Mouse (Mus musculus) forebrain, embryonic 11.5 days (tissue): ENCODE data around the gene Clec4g. TPM values are rescaled to one million over a fixed set of nuclear protein-coding genes. Genes with fewer than 3 reads are reported as not detected.

ENCODE experiments used
- ATAC-seq: fragments of 200-750 bp; cut with Nextera tagmentation; replicated peaks from 2 replicates; pipeline ENCODE4 v1.8.0; 2017; ENCODE audit warnings: moderate TSS enrichment; ENCODE audit not compliant: low FRiP score
- DNase-seq: peaks from one replicate; pipeline ENCODE4 v3.0.0-alpha.2; 2017; ENCODE audit warnings: low spot score
- H3K27ac ChIP-seq: fragments of 300-500 bp; sonication (generic); 2 replicates; pipeline ENCODE4 v1.5.1; 2014; ENCODE audit warnings: low read depth, low read length
- H3K27me3 ChIP-seq: fragments of 300-500 bp; sonication (generic); 2 replicates; pipeline ENCODE4 v1.6.1; 2014; ENCODE audit warnings: mild to moderate bottlenecking, low read length, mixed read lengths; ENCODE audit not compliant: control insufficient read depth, insufficient read depth
- H3K36me3 ChIP-seq: fragments of 300-500 bp; sonication (generic); 2 replicates; pipeline ENCODE4 v1.6.1; 2014; ENCODE audit warnings: mild to moderate bottlenecking, low read length, moderate library complexity, mixed read lengths; ENCODE audit not compliant: control insufficient read depth, insufficient read depth
- H3K4me1 ChIP-seq: fragments of 300-500 bp; sonication (generic); replicated peaks from 2 replicates; pipeline ENCODE4 v1.6.1; 2014; ENCODE audit warnings: low read length, mixed read lengths; ENCODE audit not compliant: control insufficient read depth, insufficient read depth
- H3K4me2 ChIP-seq: fragments of 300-500 bp; sonication (generic); 2 replicates; pipeline ENCODE4 v1.6.1; 2014; ENCODE audit warnings: low read depth, mild to moderate bottlenecking, low read length, moderate library complexity, mixed read lengths; ENCODE audit not compliant: severe bottlenecking
- H3K4me3 ChIP-seq: fragments of 300-500 bp; sonication (generic); 2 replicates; pipeline ENCODE4 v1.5.1; 2014; ENCODE audit warnings: low read depth, low read length
- H3K9ac ChIP-seq: fragments of 300-500 bp; sonication (generic); 2 replicates; pipeline ENCODE4 v1.6.1; 2014; ENCODE audit warnings: low read length
- H3K9me3 ChIP-seq: fragments of 300-500 bp; sonication (generic); 2 replicates; pipeline ENCODE4 v1.6.1; 2016; ENCODE audit warnings: low read length, mixed read lengths; ENCODE audit not compliant: control insufficient read depth
- WGBS: fragments of 180-500 bp; shearing (Covaris S2); extraction: QIAGEN DNeasy Blood & Tissue Kit; methylation state at CpG from one replicate; pipeline ENCODE4 v1.1.7; 2014; 5-methylcytosine and 5-hydroxymethylcytosine counted together
- polyA plus RNA-seq: library from polyadenylated mRNA; unstranded; fragments of >200 nt; fragmentation: Nextera tagmentation; extraction: Ambion mirVana; gene quantifications from 2 replicates; pipeline ENCODE4 v1.2.1, GENCODE M21; 2014

Gene Clec4g
- polyA plus RNA-seq, 1 experiment from 2014 or later = 0.20 TPM

- Histone ChIP-seq H3K9ac (no peak overlapping the region), H3K4me1 (no peaks in the 10 kb centered on the region), H3K9me3 (no peaks in the 10 kb centered on the region), H3K27me3 (no peaks in the 10 kb centered on the region), H3K4me3 (no peak overlapping the region), H3K27ac (no peak overlapping the region), H3K4me2 (no peak overlapping the region), H3K36me3 (no peaks in the 10 kb centered on the region)
- ATAC-seq = no peak
- DNase-seq = peak; percentile 34
- 70% methylated on average over 5 of the region's 5 CpGs for WGBS
Measured at GRCm38 (mm10) chr8:3685422-3685821, 35.0 kb downstream of the Clec4g start.

GRCm38 (mm10) chr8:3684530-3684929 is 35.9 kb downstream of the Clec4g start:
- Histone ChIP-seq H3K36me3 (peaks cover under 1% of the 10 kb centered on the region; the same call in 1 of the 2 replicates), H3K4me1 (no peaks in the 10 kb centered on the region), H3K9me3 (no peaks in the 10 kb centered on the region), H3K4me2 (no peak overlapping the region), H3K27me3 (no peaks in the 10 kb centered on the region), H3K4me3 (no peak overlapping the region), H3K27ac (no peak overlapping the region), H3K9ac (no peak overlapping the region)
- no peak for DNase-seq
- peak; percentile 45; the same call in 1 of the 2 replicates for ATAC-seq

- Histone ChIP-seq H3K9ac (no peak overlapping the region), H3K27me3 (no peaks in the 10 kb centered on the region), H3K36me3 (peaks cover 7% of the 10 kb centered on the region), H3K4me1 (no peaks in the 10 kb centered on the region), H3K4me3 (no peak overlapping the region), H3K9me3 (no peaks in the 10 kb centered on the region), H3K4me2 (no peak overlapping the region), H3K27ac (no peak overlapping the region)
- WGBS = 84% methylated on average over 6 of the region's 6 CpGs
- no peak for DNase-seq
- no peak for ATAC-seq
Measured at GRCm38 (mm10) chr8:3683408-3684176, 36.9 kb downstream of the Clec4g start.

- Histone ChIP-seq H3K4me1 (peaks cover 3% of the 10 kb centered on the region; the same call in 1 of the 2 replicates), H3K4me2 (no peak overlapping the region), H3K27ac (no peak overlapping the region), H3K9me3 (no peaks in the 10 kb centered on the region), H3K27me3 (no peaks in the 10 kb centered on the region), H3K9ac (no peak overlapping the region), H3K4me3 (no peak overlapping the region), H3K36me3 (peaks cover 7% of the 10 kb centered on the region)
- no peak for ATAC-seq
- DNase-seq = no peak
- 87% methylated on average over 5 of the region's 5 CpGs for WGBS
Measured at GRCm38 (mm10) chr8:3682435-3682834, 38.0 kb downstream of the Clec4g start.

- 96% methylated on average over 5 of the region's 5 CpGs for WGBS
- Histone ChIP-seq H3K4me3 (no peak overlapping the region), H3K9me3 (no peaks in the 10 kb centered on the region), H3K4me2 (no peak overlapping the region), H3K27ac (no peak overlapping the region), H3K4me1 (peaks cover 3% of the 10 kb centered on the region; the same call in 1 of the 2 replicates), H3K36me3 (peaks cover 7% of the 10 kb centered on the region), H3K27me3 (no peaks in the 10 kb centered on the region), H3K9ac (no peak overlapping the region)
- DNase-seq (no peak), ATAC-seq (no peak)
Measured at GRCm38 (mm10) chr8:3679656-3680055, 40.8 kb downstream of the Clec4g start.

- WGBS = 94% methylated on average over 23 of the region's 23 CpGs
- Histone ChIP-seq H3K9ac (no peak overlapping the region), H3K4me2 (no peak overlapping the region), H3K4me1 (peaks cover 3% of the 10 kb centered on the region; the same call in 1 of the 2 replicates), H3K27me3 (no peaks in the 10 kb centered on the region), H3K27ac (no peak overlapping the region), H3K36me3 (peaks cover 7% of the 10 kb centered on the region), H3K4me3 (no peak overlapping the region), H3K9me3 (no peaks in the 10 kb centered on the region)
- DNase-seq = no peak
- ATAC-seq = no peak
Measured at GRCm38 (mm10) chr8:3679236-3679635, 41.2 kb downstream of the Clec4g start.

- Histone ChIP-seq H3K36me3 (peaks cover 7% of the 10 kb centered on the region), H3K9me3 (no peaks in the 10 kb centered on the region), H3K4me3 (no peak overlapping the region), H3K4me1 (peaks cover 3% of the 10 kb centered on the region; the same call in 1 of the 2 replicates), H3K27me3 (no peaks in the 10 kb centered on the region), H3K9ac (no peak overlapping the region), H3K27ac (no peak overlapping the region), H3K4me2 (no peak overlapping the region)
- no peak for DNase-seq
- WGBS = 98% methylated on average over 23 of the region's 23 CpGs
- ATAC-seq = no peak
Measured at GRCm38 (mm10) chr8:3678831-3679230, 41.6 kb downstream of the Clec4g start.

GRCm38 (mm10) chr8:3676993-3677579 is 43.4 kb downstream of the Clec4g start:
- H3K9ac ChIP-seq = peak overlapping the region; percentile 97
- H3K4me3 ChIP-seq = peak overlapping the region; percentile 90
- peak overlapping the region; percentile 84 for H3K27ac ChIP-seq
- no peaks in the 10 kb centered on the region for H3K9me3 ChIP-seq
- peak overlapping the region; percentile 80 for H3K4me2 ChIP-seq
- peaks cover 3% of the 10 kb centered on the region; the same call in 1 of the 2 replicates for H3K4me1 ChIP-seq
- H3K27me3 ChIP-seq = no peaks in the 10 kb centered on the region
- H3K36me3 ChIP-seq = peaks cover 7% of the 10 kb centered on the region
- ATAC-seq (peak; percentile 4; the same call in 1 of the 2 replicates), DNase-seq (no peak)
- 6% methylated on average over 15 of the region's 15 CpGs for WGBS
